Mouse (Mus musculus): ENCODE results near the gene Cabin1.

DNA sequence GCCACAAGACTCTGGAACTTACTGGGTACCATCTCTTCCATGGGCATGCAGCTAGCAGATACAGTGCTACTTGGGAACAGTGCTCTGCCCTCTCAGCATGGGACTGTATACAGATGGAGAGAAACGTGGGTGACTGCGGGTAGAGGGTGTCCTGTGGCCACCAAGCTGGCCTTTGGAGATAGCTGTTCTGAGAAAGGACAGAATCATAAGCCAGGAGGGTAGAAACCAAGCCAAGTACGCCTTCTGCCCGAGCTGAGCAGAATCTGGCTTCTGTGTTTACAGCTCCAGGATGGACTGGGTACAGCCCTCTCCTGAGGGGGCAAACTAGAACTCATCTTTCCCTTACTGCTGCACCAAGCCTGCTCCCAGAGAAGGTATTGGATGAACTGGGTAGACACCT is 101.6 kb downstream of the Cabin1 start:
- TF ChIP-seq EP300 (IDR thresholded peaks at IDR 0.05), result no peak
- no peak for TF ChIP-seq CTCF (IDR thresholded peaks at IDR 0.05)
